In the genomic region with DNA sequence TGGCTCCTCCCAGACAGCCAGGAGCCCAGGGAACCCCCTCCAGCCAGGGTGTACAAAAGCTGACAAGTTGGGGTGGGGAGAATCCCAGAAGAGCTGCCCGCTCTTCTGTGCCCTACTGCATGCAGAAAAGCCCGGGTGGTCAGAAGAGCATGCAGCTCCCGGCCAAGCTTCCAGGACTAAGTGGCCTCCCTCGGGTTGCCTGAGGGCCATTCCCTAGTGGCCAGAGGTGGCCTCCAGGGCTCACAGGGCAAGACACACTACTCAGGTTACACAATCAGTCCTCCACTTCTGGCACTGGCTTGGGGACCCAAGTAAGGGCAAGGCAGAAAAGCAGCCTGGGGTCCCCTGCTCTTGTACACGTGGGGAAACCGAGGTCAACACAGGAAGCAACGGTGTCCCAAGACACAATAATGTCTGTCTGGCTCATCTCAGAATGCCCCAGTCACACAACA, we compare ENCODE assay signal across 8 mouse cellular contexts. TPM values are rescaled to one million over a fixed set of nuclear protein-coding genes. Genes with fewer than 3 reads are reported as not detected.
DNase-seq lines count a peak whose midpoint lies in the region; ATAC-seq and TF ChIP-seq lines count a peak whose summit lies in the region.

No protein-coding gene starts in this region.

- 20% methylated on average over 7 of the region's 7 CpGs for WGBS in heart, embryonic 11.5 days (ENCODE audit: insufficient replicate concordance)
- 13% methylated on average over 7 of the region's 7 CpGs for WGBS in bone marrow, adult 2 months
- 15% methylated on average over 7 of the region's 7 CpGs for WGBS in hindbrain, embryonic 10.5 days
- WGBS in midbrain, embryonic 10.5 days = 20% methylated on average over 7 of the region's 7 CpGs

- peak overlapping the region; percentile 97 for H3K4me2 ChIP-seq in heart, embryonic 11.5 days

- DNase-seq in heart, adult 18-20 months = no peak
- peak; percentile 40 for DNase-seq in hindbrain, embryonic 10.5 days (ENCODE audit: low spot score)
- peak; percentile 47 for DNase-seq in midbrain, embryonic 10.5 days (ENCODE audit: low spot score)
- DNase-seq in ovary, postnatal 10 days (ENCODE audit: low spot score) = no peak
- no peak for DNase-seq in frontal cortex, adult 2 months (ENCODE audit: extremely low spot score in 1 of 2, low spot score in 1 of 2)
- no peak for DNase-seq in spleen, postnatal 14 days (ENCODE audit: low spot score in 2 of 2)

- peak overlapping the region; percentile 73 for H3K4me3 ChIP-seq in heart, embryonic 11.5 days (ENCODE audit: low read depth, low read length)
- peak overlapping the region; percentile 98 for H3K4me3 ChIP-seq in bone marrow, adult 2 months (replicated peaks; ENCODE audit: control insufficient read depth, low read depth, low read length)
- H3K4me3 ChIP-seq in hindbrain, embryonic 10.5 days = peak overlapping the region; percentile 91
- peak overlapping the region; percentile 89 for H3K4me3 ChIP-seq in midbrain, embryonic 10.5 days

- H3K36me3 ChIP-seq in heart, embryonic 11.5 days (ENCODE audit: control insufficient read depth, insufficient read depth, low read length) = no peaks in the 10 kb centered on the region
- H3K36me3 ChIP-seq in hindbrain, embryonic 10.5 days = peaks cover 23% of the 10 kb centered on the region
- H3K36me3 ChIP-seq in midbrain, embryonic 10.5 days = peaks cover 24% of the 10 kb centered on the region

- TF ChIP-seq CTCF in bone marrow, adult 2 months (IDR thresholded peaks at IDR 0.05; ENCODE audit: control insufficient read depth, insufficient read depth, low read length) = no peak

- no peaks in the 10 kb centered on the region for H3K27me3 ChIP-seq in heart, embryonic 11.5 days (ENCODE audit: control insufficient read depth, insufficient read depth, low read length)
- peaks cover 5% of the 10 kb centered on the region; the same call in 1 of the 2 replicates for H3K27me3 ChIP-seq in hindbrain, embryonic 10.5 days (ENCODE audit: insufficient read depth, poor library complexity, severe bottlenecking)
- peaks cover 20% of the 10 kb centered on the region for H3K27me3 ChIP-seq in midbrain, embryonic 10.5 days (ENCODE audit: low read depth, poor library complexity, severe bottlenecking)

- no peak overlapping the region for H3K27ac ChIP-seq in heart, embryonic 11.5 days (ENCODE audit: low read depth, low read length)
- H3K27ac ChIP-seq in bone marrow, adult 2 months (ENCODE audit: control insufficient read depth, insufficient read depth, low read depth, low read length, poor library complexity) = peak overlapping the region; percentile 93
- peak overlapping the region; percentile 95 for H3K27ac ChIP-seq in hindbrain, embryonic 10.5 days
- peak overlapping the region; percentile 90 for H3K27ac ChIP-seq in midbrain, embryonic 10.5 days (replicated peaks)

- H3K4me1 ChIP-seq in heart, embryonic 11.5 days (ENCODE audit: control insufficient read depth, insufficient read depth, low read length) = peaks cover 27% of the 10 kb centered on the region
- peaks cover 10% of the 10 kb centered on the region for H3K4me1 ChIP-seq in bone marrow, adult 2 months (ENCODE audit: control insufficient read depth, insufficient read depth, low read length)
- peaks cover 96% of the 10 kb centered on the region for H3K4me1 ChIP-seq in hindbrain, embryonic 10.5 days (replicated peaks)
- H3K4me1 ChIP-seq in midbrain, embryonic 10.5 days = peaks cover 88% of the 10 kb centered on the region

- no peak for TF ChIP-seq POLR2A in bone marrow, adult 2 months (IDR thresholded peaks at IDR 0.05; ENCODE audit: borderline replicate concordance, control insufficient read depth, low read depth, low read length)

- no peak for ATAC-seq in heart, embryonic 11.5 days (replicated peaks; ENCODE audit: insufficient number of reproducible peaks, low FRiP score, low TSS enrichment)

- no peaks in the 10 kb centered on the region for H3K9me3 ChIP-seq in heart, embryonic 11.5 days (replicated peaks; ENCODE audit: control insufficient read depth, low read length)
- H3K9me3 ChIP-seq in hindbrain, embryonic 10.5 days = no peaks in the 10 kb centered on the region
- H3K9me3 ChIP-seq in midbrain, embryonic 10.5 days (replicated peaks) = no peaks in the 10 kb centered on the region

- H3K9ac ChIP-seq in heart, embryonic 11.5 days (ENCODE audit: low read depth, low read length) = peak overlapping the region; percentile 50; the same call in 1 of the 2 replicates

RNA-seq across cellular contexts. Expression of gene Prex1, which starts 1.9 kb away (rescaled TPM):
- 7.0 and 10.1 TPM in 2 replicates for polyA plus RNA-seq in heart, embryonic 11.5 days (2014; fragmentation: Nextera tagmentation; extraction: Ambion mirVana)
- 1 to 10 TPM; 5.1 to 6.8 TPM for total RNA-seq in heart, adult 18-20 months (2021)
- polyA plus RNA-seq in bone marrow, adult 2 months (2011; ENCODE audit: insufficient read depth, insufficient read length, low replicate concordance, missing spikeins) = 27.3 and 38.8 TPM in 2 replicates
- 36.8 and 44.1 TPM in 2 replicates for polyA plus RNA-seq in hindbrain, embryonic 10.5 days (2016; fragmentation: Nextera tagmentation; extraction: Ambion mirVana)
- polyA plus RNA-seq in midbrain, embryonic 10.5 days (2016; fragmentation: Nextera tagmentation; extraction: Ambion mirVana) = 32.3 and 33.7 TPM in 2 replicates
- 101 and 102 TPM in 2 replicates for polyA plus RNA-seq in frontal cortex, adult 2 months (2012; rRNA removed)

Comparison
In these comparisons a context has a peak if more than half of its experiments do, and no peak if none do; other contexts are left out.
1. DNase-seq: peak in hindbrain, embryonic 10.5 days (single experiment) and midbrain, embryonic 10.5 days (single experiment); none in heart, adult 18-20 months (0 of 2), ovary, postnatal 10 days (single experiment), frontal cortex, adult 2 months (0 of 2) and spleen, postnatal 14 days (0 of 2).
2. Peak in every context shown above with its lines, with median percentiles within 50 percentile points of each other: H3K4me3 ChIP-seq.